Mouse (Mus musculus): Measurements from ENCODE around the gene Kcnk10.
"Not testable (repeated sequence)": the region's sequence is repeated elsewhere in the genome, so short reads cannot be mapped to it uniquely, and the experiment has no call there.

Gene Kcnk10

DNA sequence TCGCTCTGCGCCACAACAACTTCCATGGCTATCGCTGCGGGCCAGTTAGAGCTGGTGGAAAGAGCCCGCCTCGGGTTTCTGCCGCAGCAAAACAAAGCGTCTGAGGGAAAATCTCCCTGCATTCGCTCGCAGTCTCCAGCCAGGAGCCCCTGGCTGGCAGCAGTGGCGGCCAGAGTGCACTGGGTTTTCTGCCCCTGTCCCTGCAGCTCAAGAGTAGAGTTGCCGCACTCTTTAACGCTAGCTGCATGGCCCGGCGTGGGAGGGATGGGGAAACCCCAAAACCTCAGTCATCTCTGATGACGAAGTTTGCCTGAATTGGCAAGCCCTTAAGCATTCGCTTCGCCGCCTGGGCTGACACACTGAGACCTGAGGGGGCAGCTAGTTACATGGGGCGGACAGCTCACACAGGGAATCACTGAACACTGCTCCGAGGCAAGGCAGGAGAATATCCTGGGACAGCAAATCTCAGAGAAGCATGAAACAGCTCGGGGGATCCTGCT lies at the start of gene Kcnk10:
Kcnk10 (minus strand) TSS at position 450 of the 500 bp plus-strand sequence.
- peak; percentile 54 for DNase-seq (ENCODE audit: low read depth, low spot score)

DNA sequence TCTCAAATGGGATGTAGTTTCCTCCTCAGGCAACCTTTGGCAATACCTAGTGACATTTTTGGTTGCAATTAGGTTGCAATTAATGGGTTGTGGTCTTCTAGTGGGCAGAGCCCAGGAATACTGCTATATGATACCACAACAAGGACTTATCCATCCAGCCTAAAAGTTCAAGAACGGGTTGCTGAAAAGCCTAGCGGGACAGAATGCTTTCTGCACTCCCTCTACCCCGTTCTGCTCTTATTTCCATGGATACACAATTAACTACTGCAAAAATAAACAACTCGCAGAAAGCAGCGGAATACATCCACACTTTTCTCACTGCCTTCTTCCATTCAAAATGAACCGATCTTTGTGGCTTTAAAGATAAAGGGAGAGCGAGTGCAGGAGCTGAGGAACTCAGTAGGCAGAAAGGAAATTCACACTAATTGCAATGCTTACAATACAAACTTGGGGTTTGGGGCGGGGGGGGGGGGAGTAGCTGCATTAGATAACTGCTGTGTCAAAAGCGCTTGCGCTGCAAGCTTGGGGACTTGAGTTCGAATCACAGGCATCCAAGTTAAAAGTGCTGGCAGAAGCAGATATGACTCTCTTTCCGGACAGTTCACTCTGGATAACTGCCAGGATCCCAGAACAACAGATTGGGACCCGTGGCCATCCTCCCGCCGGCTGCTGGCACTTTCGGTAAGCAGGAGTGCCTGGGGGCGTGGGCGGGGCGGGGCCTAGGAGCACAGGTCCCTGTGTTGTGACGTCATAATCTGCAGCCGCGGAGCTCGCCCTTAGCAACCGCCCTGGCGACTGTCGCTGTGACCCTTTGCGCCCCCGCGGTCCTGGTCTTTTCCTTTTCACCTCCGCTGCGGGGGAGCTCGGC lies 49.5 kb upstream of the Kcnk10 start, which contains the start of gene Spata7:
Spata7 (plus strand) TSS at position 766 of the 868 bp plus-strand sequence.
- peak; percentile 85 for DNase-seq (ENCODE audit: low read depth, low spot score)

GRCm38 (mm10) chr12:98623266-98623665 lies 45.2 kb upstream of the Kcnk10 start:
- not testable (repeated sequence) for DNase-seq (ENCODE audit: low read depth, low spot score)

GRCm38 (mm10) chr12:98620922-98621321 lies 42.8 kb upstream of the Kcnk10 start:
- DNase-seq (ENCODE audit: low read depth, low spot score), result peak; percentile 48

GRCm38 (mm10) chr12:98619496-98619895 lies 41.4 kb upstream of the Kcnk10 start:
- no peak for DNase-seq (ENCODE audit: low read depth, low spot score)

- DNase-seq (ENCODE audit: low read depth, low spot score), result peak; percentile 58
These were observed 37.6 kb upstream of the Kcnk10 start for GRCm38 (mm10) chr12:98615746-98616145.

DNA sequence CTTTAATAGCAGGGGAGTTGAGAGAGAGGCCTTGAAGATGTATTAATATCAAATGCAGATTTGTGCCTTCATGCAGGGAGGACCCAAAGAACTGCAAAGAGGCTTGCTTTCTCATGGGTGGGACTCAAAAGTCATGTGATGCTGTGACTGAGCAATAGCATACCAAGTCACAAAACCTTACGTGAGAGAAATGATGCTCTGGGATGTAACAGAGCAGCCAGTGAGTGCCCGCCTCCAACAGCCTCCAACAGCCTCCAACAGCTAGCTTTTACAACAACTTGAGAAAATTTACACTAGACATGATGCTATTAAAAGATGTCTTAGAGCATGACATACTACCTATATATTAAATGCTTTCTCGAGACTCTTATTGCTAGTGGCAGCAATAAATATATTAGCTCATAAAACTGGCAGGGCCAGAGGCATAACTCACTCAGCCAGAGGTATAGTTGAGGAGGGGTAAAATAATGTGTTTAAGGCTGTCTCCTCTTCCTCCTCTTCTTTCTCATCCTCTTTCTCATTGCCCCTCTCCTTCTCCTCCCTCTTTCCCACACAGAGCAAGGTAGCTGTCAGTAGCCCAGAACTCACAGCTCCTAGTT lies 36.9 kb upstream of the Kcnk10 start:
- no peak for DNase-seq (ENCODE audit: low read depth, low spot score)

DNA sequence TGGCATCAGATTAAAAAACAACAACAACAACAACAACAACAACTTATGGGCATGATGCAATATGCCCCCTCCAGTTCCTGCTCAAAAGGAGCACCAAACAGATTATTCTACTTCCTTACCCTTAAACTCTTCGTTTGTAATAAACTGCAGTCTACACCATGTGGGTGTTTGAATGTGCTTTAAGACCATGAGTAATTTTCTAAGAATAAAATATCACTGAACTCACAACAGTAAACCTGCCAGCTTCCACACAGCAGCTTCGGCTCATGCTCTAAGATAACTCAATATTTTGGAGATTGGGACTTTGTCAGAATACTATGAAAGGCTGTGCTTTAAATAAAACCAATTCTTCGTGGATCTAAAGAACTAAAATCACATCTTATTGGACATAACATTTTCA lies 32.2 kb upstream of the Kcnk10 start:
- DNase-seq (ENCODE audit: low read depth, low spot score), result no peak

DNA sequence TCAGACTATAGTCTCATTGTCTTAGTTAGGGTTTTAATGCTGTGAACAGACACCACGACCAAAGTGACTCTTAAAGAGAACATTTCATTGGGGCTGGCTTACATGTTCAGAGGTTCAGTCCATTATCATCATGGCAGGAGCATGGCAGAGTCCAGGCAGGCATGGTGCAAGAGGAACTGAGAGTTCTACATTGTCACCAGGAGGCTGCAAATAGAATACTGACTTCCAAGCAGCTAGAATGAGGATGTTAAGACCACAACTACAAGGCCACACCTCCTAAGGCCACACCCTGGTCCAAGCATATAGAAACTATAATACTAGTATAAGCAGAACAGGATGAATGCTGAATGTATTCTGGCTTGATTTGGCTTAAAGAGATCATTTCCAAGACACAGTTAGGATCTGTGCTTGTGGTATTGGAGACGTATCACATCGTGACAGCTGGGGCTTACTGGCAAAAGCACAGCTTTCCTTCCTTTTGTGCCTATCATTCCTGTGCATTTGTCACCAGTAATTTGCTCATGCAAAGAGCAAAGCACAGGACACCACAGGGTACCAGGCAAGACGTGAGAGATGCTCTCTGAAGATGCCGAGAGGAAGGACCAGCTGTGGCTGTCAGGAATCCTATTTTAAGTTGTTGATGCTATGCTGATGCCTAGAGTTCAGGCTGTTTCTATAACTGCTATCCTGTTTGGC lies 28.6 kb upstream of the Kcnk10 start:
- peak; percentile 72 for DNase-seq (ENCODE audit: low read depth, low spot score)

DNA sequence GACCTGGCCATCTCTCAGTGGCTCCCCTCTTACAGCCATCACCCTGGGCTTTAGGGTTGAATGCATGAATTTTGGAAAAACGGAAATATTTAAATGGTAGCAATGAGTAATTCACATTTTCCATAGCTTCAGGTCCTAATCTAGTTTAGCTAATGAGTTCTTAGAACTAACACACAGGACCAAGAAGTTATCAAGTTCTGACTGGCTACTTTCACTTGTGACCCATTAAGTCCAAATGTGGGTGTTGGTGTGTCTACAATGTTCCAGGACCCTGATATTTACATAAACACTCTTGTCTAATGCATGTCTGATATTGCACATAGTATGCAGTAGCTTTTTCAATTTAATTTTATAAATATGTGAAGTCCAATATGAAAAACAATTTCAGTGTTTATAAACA lies 27.2 kb upstream of the Kcnk10 start:
- DNase-seq (ENCODE audit: low read depth, low spot score), result no peak

DNA sequence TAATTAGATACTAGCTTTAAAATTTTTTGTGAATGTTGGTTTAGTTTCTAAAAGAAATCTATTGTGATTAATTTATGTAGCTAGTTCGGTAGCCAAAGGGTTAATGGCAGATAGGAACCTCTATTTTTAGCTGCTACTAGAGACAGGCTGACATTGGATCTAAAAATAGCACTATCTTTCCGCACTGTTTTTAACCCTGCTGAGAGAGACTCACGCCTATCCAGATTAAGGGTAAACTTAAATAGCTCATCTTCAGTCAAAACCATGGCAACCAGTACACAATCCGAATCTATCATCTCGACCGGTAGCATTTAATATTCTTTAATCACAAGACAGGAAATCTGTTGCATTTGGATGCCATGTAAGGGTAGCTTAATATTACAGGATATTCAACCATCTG lies 24.0 kb upstream of the Kcnk10 start:
- DNase-seq (ENCODE audit: low read depth, low spot score), result peak; percentile 44

GRCm38 (mm10) chr12:98600861-98601260 lies 22.8 kb upstream of the Kcnk10 start:
- peak; percentile 84 for DNase-seq (ENCODE audit: low read depth, low spot score)

DNA sequence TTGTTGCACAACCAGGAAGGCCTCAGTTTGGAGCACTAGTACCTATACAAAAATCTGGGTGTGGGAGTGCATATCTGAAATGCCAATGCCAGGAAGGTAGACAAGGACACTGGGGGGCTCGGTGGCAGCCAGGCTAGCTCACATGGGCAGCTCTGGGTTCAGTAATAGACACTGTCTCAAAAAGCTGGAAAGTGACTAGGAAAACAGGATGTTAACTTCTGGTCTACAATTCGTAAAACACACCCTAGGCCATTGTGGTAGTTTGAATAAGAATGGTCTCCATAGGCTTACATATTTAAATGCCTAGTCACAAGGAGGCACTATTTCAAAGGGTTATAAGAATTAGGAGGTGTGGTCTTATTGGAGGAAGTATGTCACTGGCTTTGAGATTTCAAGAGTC lies 12.9 kb upstream of the Kcnk10 start:
- DNase-seq (ENCODE audit: low read depth, low spot score), result no peak

DNA sequence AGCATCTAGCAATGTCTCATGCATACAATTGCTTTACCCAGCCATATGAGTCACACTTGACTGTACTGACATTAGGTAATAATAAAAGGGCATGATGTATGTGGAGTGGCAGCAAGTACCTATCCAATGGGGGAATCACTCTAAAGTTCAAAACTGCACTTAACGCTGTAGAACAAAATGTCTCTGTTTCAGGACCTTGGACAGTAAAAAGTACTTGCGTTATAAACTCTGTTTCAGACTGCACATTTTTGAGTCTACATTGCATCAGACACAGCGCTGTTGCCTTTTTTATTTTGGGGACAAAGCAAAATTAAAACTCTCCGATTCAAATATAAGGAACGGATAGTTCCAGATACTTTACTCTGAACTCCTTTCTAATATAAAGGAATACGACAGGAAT lies 10.5 kb upstream of the Kcnk10 start:
- peak; percentile 31 for DNase-seq (ENCODE audit: low read depth, low spot score)

DNA sequence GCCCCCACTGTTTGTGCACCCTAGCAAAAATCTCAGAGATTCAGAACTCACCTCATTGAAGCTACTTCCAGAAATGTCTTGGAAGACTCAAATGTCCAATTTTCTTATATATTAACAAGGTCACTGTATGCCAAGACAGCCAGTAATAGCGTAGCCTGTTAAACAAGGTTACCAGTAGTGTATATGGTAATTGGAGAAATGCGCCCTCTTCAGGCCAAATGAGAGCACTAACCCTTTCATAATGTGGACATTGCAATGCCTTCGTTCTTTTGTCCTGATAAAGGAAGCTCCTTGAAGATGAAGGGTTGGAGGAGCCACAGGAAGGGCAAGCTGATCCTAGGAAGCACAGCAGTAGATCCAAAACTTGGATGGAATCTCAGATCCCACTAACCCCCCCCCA lies 7.2 kb upstream of the Kcnk10 start:
- DNase-seq (ENCODE audit: low read depth, low spot score), result peak; percentile 48

DNA sequence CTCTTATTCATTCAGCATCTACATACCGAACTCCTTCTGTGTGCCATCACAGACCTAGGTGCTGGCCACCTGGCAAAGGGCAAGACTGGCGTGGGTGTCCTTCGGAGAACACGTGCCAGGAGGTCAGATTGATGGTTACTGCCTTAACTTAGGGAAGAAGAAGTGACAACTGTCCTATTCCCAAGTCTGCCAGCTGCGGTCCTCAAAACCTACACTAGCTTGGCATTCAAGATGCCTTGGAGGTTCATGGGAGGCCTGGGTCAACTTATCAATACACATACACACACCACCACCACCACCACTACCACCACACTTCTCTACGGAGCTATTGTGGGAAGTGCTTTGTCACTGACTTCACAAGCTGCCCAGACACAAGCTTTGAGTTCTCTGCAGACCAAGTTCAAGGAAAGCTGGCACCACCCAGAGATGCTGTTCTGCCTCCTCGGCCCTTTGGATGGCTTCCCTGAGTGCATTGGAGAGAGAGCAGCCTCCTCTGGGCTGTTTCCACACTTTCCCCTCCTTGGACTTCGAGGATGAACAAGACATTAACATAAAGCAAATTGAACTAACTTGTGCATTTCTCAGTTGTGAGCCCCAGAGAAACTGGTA lies 2.1 kb downstream of the Kcnk10 start:
- DNase-seq (ENCODE audit: low read depth, low spot score), result no peak

GRCm38 (mm10) chr12:98575195-98575887 lies 2.8 kb downstream of the Kcnk10 start:
- DNase-seq (ENCODE audit: low read depth, low spot score), result no peak

GRCm38 (mm10) chr12:98574353-98575194 lies 3.5 kb downstream of the Kcnk10 start:
- DNase-seq (ENCODE audit: low read depth, low spot score), result peak; percentile 89

DNA sequence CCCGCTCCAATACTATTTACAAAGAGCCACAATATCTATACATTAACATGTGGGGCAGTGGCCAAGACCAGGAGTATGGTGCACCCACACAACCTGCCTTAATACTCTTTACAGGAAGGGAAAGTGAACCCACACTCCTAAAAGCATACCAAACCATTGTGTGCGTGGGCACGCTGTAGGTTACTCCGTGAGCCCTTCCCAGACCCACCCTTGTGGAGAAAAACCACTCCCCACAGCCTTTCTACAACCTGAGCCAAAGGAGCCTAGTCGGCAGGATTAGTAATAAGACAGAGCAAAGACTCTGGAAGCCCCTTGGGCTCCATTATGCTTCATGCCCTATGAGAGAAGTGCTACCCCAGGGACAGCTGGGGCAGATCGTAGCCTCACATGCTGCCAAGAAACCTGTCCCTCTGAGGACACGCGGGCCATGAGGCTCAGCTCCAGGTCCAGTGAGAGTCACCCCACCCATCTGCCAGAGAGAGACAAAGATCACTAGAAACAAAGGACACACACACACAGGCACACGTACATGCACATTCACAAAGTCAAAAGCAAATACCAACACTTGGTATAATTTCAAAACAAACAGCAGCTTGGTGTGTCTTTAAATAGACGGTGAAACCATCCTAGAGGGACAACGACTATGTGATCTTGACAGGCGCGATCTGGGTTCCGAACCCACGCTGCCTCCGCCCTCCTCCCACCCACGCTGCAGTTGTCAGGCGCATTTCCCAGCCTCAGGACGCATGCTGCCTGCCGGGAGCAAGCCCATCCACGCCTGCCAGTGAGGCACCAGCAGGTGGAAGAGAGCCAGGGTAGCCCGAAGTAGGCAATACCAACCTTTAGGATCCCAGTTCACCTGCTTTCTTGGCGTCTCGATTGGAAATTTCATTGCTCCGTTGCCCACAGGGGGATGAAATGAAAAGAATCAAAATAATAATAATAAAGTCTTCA lies 4.5 kb downstream of the Kcnk10 start:
- peak; percentile 45 for DNase-seq (ENCODE audit: low read depth, low spot score)
